Mouse (Mus musculus) embryo, embryonic 11.5 days (tissue): Measurements from ENCODE around the gene Mrto4.
"Not testable (repeated sequence)": the region's sequence is repeated elsewhere in the genome, so short reads cannot be mapped to it uniquely, and the experiment has no call there.

ENCODE experiments used
- DNase-seq: peaks from one replicate; pipeline ENCODE4 v3.0.0-alpha.2; 2012; ENCODE audit warnings: low read depth, low spot score

Gene Mrto4

GRCm38 (mm10) chr4:139351931-139352711, at the start of gene Mrto4, which contains the start of the genes Emc1 and Ubr4:
TSS of gene Mrto4 (minus strand) at chr4:139352576.
TSS of gene Emc1 (plus strand) at chr4:139352587.
TSS of gene Ubr4 (plus strand) at chr4:139352609.
- peak; percentile 59 for DNase-seq

GRCm38 (mm10) chr4:139400487-139400886, 48.1 kb upstream of the Mrto4 start:
- DNase-seq, result no peak

GRCm38 (mm10) chr4:139395431-139395830, 43.1 kb upstream of the Mrto4 start:
- DNase-seq, result no peak

GRCm38 (mm10) chr4:139389557-139389956, 37.2 kb upstream of the Mrto4 start:
- no peak for DNase-seq

- no peak for DNase-seq
Observed at GRCm38 (mm10) chr4:139386869-139387319, 34.5 kb upstream of the Mrto4 start.

- DNase-seq, result not testable (repeated sequence)
Observed at GRCm38 (mm10) chr4:139385841-139386240, 33.5 kb upstream of the Mrto4 start.

- no peak for DNase-seq
Observed at GRCm38 (mm10) chr4:139382231-139382630, 29.9 kb upstream of the Mrto4 start.

GRCm38 (mm10) chr4:139381452-139381845, 29.1 kb upstream of the Mrto4 start:
- no peak for DNase-seq

GRCm38 (mm10) chr4:139380775-139381451, 28.5 kb upstream of the Mrto4 start:
- no peak for DNase-seq

GRCm38 (mm10) chr4:139380207-139380748, 27.9 kb upstream of the Mrto4 start:
- DNase-seq, result peak; percentile 100

GRCm38 (mm10) chr4:139379719-139380118, 27.3 kb upstream of the Mrto4 start:
- DNase-seq, result no peak

GRCm38 (mm10) chr4:139373531-139373930, 21.2 kb upstream of the Mrto4 start:
- no peak for DNase-seq

- DNase-seq, result no peak
Observed at GRCm38 (mm10) chr4:139373130-139373529, 20.8 kb upstream of the Mrto4 start.

- no peak for DNase-seq
Observed at GRCm38 (mm10) chr4:139368038-139368437, 15.7 kb upstream of the Mrto4 start.

- no peak for DNase-seq
Observed at GRCm38 (mm10) chr4:139367336-139367735, 15.0 kb upstream of the Mrto4 start.

GRCm38 (mm10) chr4:139360761-139361548, 8.6 kb upstream of the Mrto4 start:
- no peak for DNase-seq

GRCm38 (mm10) chr4:139357211-139357610, 4.8 kb upstream of the Mrto4 start:
- no peak for DNase-seq

- DNase-seq, result no peak
Observed at GRCm38 (mm10) chr4:139352832-139353231, 456 bp upstream of the Mrto4 start.

GRCm38 (mm10) chr4:139345416-139346019, 6.9 kb downstream of the Mrto4 start:
- no peak for DNase-seq

GRCm38 (mm10) chr4:139343718-139344117, 8.7 kb downstream of the Mrto4 start:
- no peak for DNase-seq

- DNase-seq, result no peak
Observed at GRCm38 (mm10) chr4:139341556-139342233, 10.7 kb downstream of the Mrto4 start.
